Mouse (Mus musculus) liver, adult (tissue): ENCODE measurements around the gene Inhbe.

Source experiments
- GATA4 ChIP-seq: IDR thresholded peaks from 2 replicates; pipeline ENCODE4 v1.6.1; 2014; ENCODE audit warnings: mild to moderate bottlenecking, low read length; ENCODE audit not compliant: insufficient replicate concordance

Inhbe gene

GRCm38 (mm10) chr10:127353909-127354895 lies at the start of gene Inhbe:
TSS of gene Inhbe (minus strand) at chr10:127354411.
- no peak for TF ChIP-seq GATA4

- TF ChIP-seq GATA4, result no peak
Measured at GRCm38 (mm10) chr10:127391774-127392173, 37.6 kb upstream of the Inhbe start.

- TF ChIP-seq GATA4, result no peak
Measured at GRCm38 (mm10) chr10:127381743-127382134, 27.5 kb upstream of the Inhbe start.

GRCm38 (mm10) chr10:127380767-127381742 lies 26.8 kb upstream of the Inhbe start:
- no peak for TF ChIP-seq GATA4

GRCm38 (mm10) chr10:127380251-127380691 lies 26.1 kb upstream of the Inhbe start, which contains the start of gene R3hdm2:
TSS of gene R3hdm2 (plus strand) at chr10:127380327.
- no peak for TF ChIP-seq GATA4

GRCm38 (mm10) chr10:127379654-127380053 lies 25.4 kb upstream of the Inhbe start:
- no peak for TF ChIP-seq GATA4

GRCm38 (mm10) chr10:127377700-127378099 lies 23.5 kb upstream of the Inhbe start:
- no peak for TF ChIP-seq GATA4

GRCm38 (mm10) chr10:127371023-127371422 lies 16.8 kb upstream of the Inhbe start:
- TF ChIP-seq GATA4, result no peak

- TF ChIP-seq GATA4, result no peak
Measured at GRCm38 (mm10) chr10:127369834-127370820, 15.9 kb upstream of the Inhbe start, which contains the start of gene Inhbc. TSS of gene Inhbc (minus strand) at chr10:127370431.

GRCm38 (mm10) chr10:127368273-127368672 lies 14.1 kb upstream of the Inhbe start:
- no peak for TF ChIP-seq GATA4

- no peak for TF ChIP-seq GATA4
Measured at GRCm38 (mm10) chr10:127367116-127367515, 12.9 kb upstream of the Inhbe start.

GRCm38 (mm10) chr10:127360714-127361113 lies 6.5 kb upstream of the Inhbe start:
- no peak for TF ChIP-seq GATA4

- peak; percentile 23; the same call in 1 of the 2 replicates for TF ChIP-seq GATA4
Measured at GRCm38 (mm10) chr10:127355336-127355735, 1.1 kb upstream of the Inhbe start.

GRCm38 (mm10) chr10:127352766-127353165 lies 1.4 kb downstream of the Inhbe start:
- TF ChIP-seq GATA4, result no peak
